Mouse (Mus musculus): ENCODE measurements at regions not wholly inside any gene's neighbourhood (a gene's known extent, or its start where the extent isn't known, plus 50 kb on each side); places are given as distances from the start of the nearest gene placed in this dataset.

GRCm38 (mm10) chr2:148133811-148134210 is 87.0 kb upstream of the Foxa2 start:
- no peak overlapping the region for H3K4me3 ChIP-seq (replicated peaks; ENCODE audit: extremely low read depth, low read depth, low read length)
- no peak for TF ChIP-seq POLR2A (IDR thresholded peaks at IDR 0.05; ENCODE audit: borderline replicate concordance, extremely low read depth, low read depth, low read length)
- TF ChIP-seq CTCF (IDR thresholded peaks at IDR 0.05; ENCODE audit: insufficient read depth, low read length), result no peak
- DNase-seq, result no peak
- 57% methylated on average over 1 of the region's 1 CpGs for WGBS
- H3K4me1 ChIP-seq (ENCODE audit: control insufficient read depth, insufficient read depth, low read length), result no peaks in the 10 kb centered on the region

GRCm38 (mm10) chr2:148141936-148142335 is 95.2 kb upstream of the Foxa2 start:
- DNase-seq, result no peak
- H3K4me3 ChIP-seq (replicated peaks; ENCODE audit: extremely low read depth, low read depth, low read length), result no peak overlapping the region
- TF ChIP-seq CTCF (IDR thresholded peaks at IDR 0.05; ENCODE audit: insufficient read depth, low read length) (no peak), POLR2A (IDR thresholded peaks at IDR 0.05; ENCODE audit: borderline replicate concordance, extremely low read depth, low read depth, low read length) (no peak)
- H3K4me1 ChIP-seq (ENCODE audit: control insufficient read depth, insufficient read depth, low read length), result peaks cover 2% of the 10 kb centered on the region
- 32% methylated on average over 4 of the region's 4 CpGs for WGBS

- TF ChIP-seq CTCF (IDR thresholded peaks at IDR 0.05; ENCODE audit: insufficient read depth, low read length) (no peak), POLR2A (IDR thresholded peaks at IDR 0.05; ENCODE audit: borderline replicate concordance, extremely low read depth, low read depth, low read length) (no peak)
- no peak for DNase-seq
- no peak overlapping the region for H3K4me3 ChIP-seq (replicated peaks; ENCODE audit: extremely low read depth, low read depth, low read length)
- peaks cover 4% of the 10 kb centered on the region for H3K4me1 ChIP-seq (ENCODE audit: control insufficient read depth, insufficient read depth, low read length)
- 57% methylated on average over 1 of the region's 1 CpGs for WGBS
Measured at GRCm38 (mm10) chr2:148144816-148145215, 98.0 kb upstream of the Foxa2 start.

GRCm38 (mm10) chr2:148148272-148148671 is 101.5 kb upstream of the Foxa2 start:
- DNase-seq, result no peak
- H3K4me3 ChIP-seq (replicated peaks; ENCODE audit: extremely low read depth, low read depth, low read length), result no peak overlapping the region
- TF ChIP-seq POLR2A (IDR thresholded peaks at IDR 0.05; ENCODE audit: borderline replicate concordance, extremely low read depth, low read depth, low read length) (no peak), CTCF (IDR thresholded peaks at IDR 0.05; ENCODE audit: insufficient read depth, low read length) (peak; percentile 19; the same call in 1 of the 2 replicates)
- peaks cover 6% of the 10 kb centered on the region; the same call in 1 of the 2 replicates for H3K4me1 ChIP-seq (ENCODE audit: control insufficient read depth, insufficient read depth, low read length)

GRCm38 (mm10) chr2:148149426-148149825 is 102.7 kb upstream of the Foxa2 start:
- no peak for DNase-seq
- TF ChIP-seq POLR2A (IDR thresholded peaks at IDR 0.05; ENCODE audit: borderline replicate concordance, extremely low read depth, low read depth, low read length), result no peak
- no peak for TF ChIP-seq CTCF (IDR thresholded peaks at IDR 0.05; ENCODE audit: insufficient read depth, low read length)
- Histone ChIP-seq H3K4me3 (replicated peaks; ENCODE audit: extremely low read depth, low read depth, low read length) (no peak overlapping the region), H3K4me1 (ENCODE audit: control insufficient read depth, insufficient read depth, low read length) (peaks cover 6% of the 10 kb centered on the region; the same call in 1 of the 2 replicates)
- 59% methylated on average over 1 of the region's 1 CpGs for WGBS

GRCm38 (mm10) chr2:148153513-148154271 is 106.9 kb upstream of the Foxa2 start:
- Histone ChIP-seq H3K4me3 (replicated peaks; ENCODE audit: extremely low read depth, low read depth, low read length) (no peak overlapping the region), H3K4me1 (ENCODE audit: control insufficient read depth, insufficient read depth, low read length) (0 out of 2 replicates have a peak, but pooled peaks cover 4% of the 10 kb centered on the region)
- 58% methylated on average over 6 of the region's 6 CpGs for WGBS
- TF ChIP-seq CTCF (IDR thresholded peaks at IDR 0.05; ENCODE audit: insufficient read depth, low read length) (no peak), POLR2A (IDR thresholded peaks at IDR 0.05; ENCODE audit: borderline replicate concordance, extremely low read depth, low read depth, low read length) (no peak)
- no peak for DNase-seq

- 41% methylated on average over 2 of the region's 2 CpGs for whole genome bisulfite sequencing
- no peak overlapping the region for H3K4me3 ChIP-seq (replicated peaks; ENCODE audit: extremely low read depth, low read depth, low read length)
- TF ChIP-seq CTCF (IDR thresholded peaks at IDR 0.05; ENCODE audit: insufficient read depth, low read length), result no peak
- TF ChIP-seq POLR2A (IDR thresholded peaks at IDR 0.05; ENCODE audit: borderline replicate concordance, extremely low read depth, low read depth, low read length), result no peak
- no peaks in the 10 kb centered on the region for H3K4me1 ChIP-seq (ENCODE audit: control insufficient read depth, insufficient read depth, low read length)
- no peak for DNase-seq
Measured at GRCm38 (mm10) chr2:148156122-148156521, 109.4 kb upstream of the Foxa2 start.

GRCm38 (mm10) chr2:148159028-148159600 is 112.3 kb upstream of the Foxa2 start:
- Histone ChIP-seq H3K4me1 (ENCODE audit: control insufficient read depth, insufficient read depth, low read length) (no peaks in the 10 kb centered on the region), H3K4me3 (replicated peaks; ENCODE audit: extremely low read depth, low read depth, low read length) (no peak overlapping the region)
- no peak for TF ChIP-seq POLR2A (IDR thresholded peaks at IDR 0.05; ENCODE audit: borderline replicate concordance, extremely low read depth, low read depth, low read length)
- TF ChIP-seq CTCF (IDR thresholded peaks at IDR 0.05; ENCODE audit: insufficient read depth, low read length), result no peak
- WGBS, result 70% methylated on average over 8 of the region's 8 CpGs
- no peak for DNase-seq

- H3K4me3 ChIP-seq (replicated peaks; ENCODE audit: extremely low read depth, low read depth, low read length), result no peak overlapping the region
- WGBS, result 96% methylated on average over 12 of the region's 12 CpGs
- H3K4me1 ChIP-seq (ENCODE audit: control insufficient read depth, insufficient read depth, low read length), result no peaks in the 10 kb centered on the region
- no peak for DNase-seq
- TF ChIP-seq CTCF (IDR thresholded peaks at IDR 0.05; ENCODE audit: insufficient read depth, low read length) (no peak), POLR2A (IDR thresholded peaks at IDR 0.05; ENCODE audit: borderline replicate concordance, extremely low read depth, low read depth, low read length) (no peak)
Measured at GRCm38 (mm10) chr2:148160997-148161396, 114.2 kb upstream of the Foxa2 start.

GRCm38 (mm10) chr2:148161966-148162365 is 115.2 kb upstream of the Foxa2 start:
- no peak for TF ChIP-seq CTCF (IDR thresholded peaks at IDR 0.05; ENCODE audit: insufficient read depth, low read length)
- no peak for TF ChIP-seq POLR2A (IDR thresholded peaks at IDR 0.05; ENCODE audit: borderline replicate concordance, extremely low read depth, low read depth, low read length)
- Histone ChIP-seq H3K4me3 (replicated peaks; ENCODE audit: extremely low read depth, low read depth, low read length) (no peak overlapping the region), H3K4me1 (ENCODE audit: control insufficient read depth, insufficient read depth, low read length) (no peaks in the 10 kb centered on the region)
- WGBS, result 59% methylated on average over 1 of the region's 1 CpGs
- DNase-seq, result no peak
